Mouse (Mus musculus) hindbrain, embryonic 14.5 days (tissue): ENCODE measurements around the gene Hist1h1t. TPM values are rescaled to one million over a fixed set of nuclear protein-coding genes. Genes with fewer than 3 reads are reported as not detected.
"Not testable (repeated sequence)": the region's sequence is repeated elsewhere in the genome, so short reads cannot be mapped to it uniquely, and the experiment has no call there.

Experiments used
- ATAC-seq: fragments of 200-750 bp; cut with Nextera tagmentation; 2 replicates; pipeline ENCODE4 v1.8.0; 2017; ENCODE audit warnings: moderate number of reproducible peaks, mild to moderate bottlenecking, moderate TSS enrichment, moderate library complexity; ENCODE audit not compliant: low FRiP score
- DNase-seq: peaks from one replicate; pipeline ENCODE4 v3.0.0-alpha.2; 2015; ENCODE audit warnings: low spot score
- H3K27ac ChIP-seq: fragments of 300-500 bp; sonication (generic); 2 replicates; pipeline ENCODE4 v1.5.1; 2014; ENCODE audit warnings: mild to moderate bottlenecking, moderate library complexity
- H3K27me3 ChIP-seq: fragments of 300-500 bp; sonication (generic); 2 replicates; pipeline ENCODE4 v1.6.1; 2014; ENCODE audit warnings: mild to moderate bottlenecking, low read length, mixed read lengths; ENCODE audit not compliant: control insufficient read depth, insufficient read depth
- H3K36me3 ChIP-seq: fragments of 300-500 bp; sonication (generic); replicated peaks from 2 replicates; pipeline ENCODE4 v1.6.1; 2014; ENCODE audit not compliant: control insufficient read depth, insufficient read depth
- H3K4me1 ChIP-seq: fragments of 300-500 bp; sonication (generic); replicated peaks from 2 replicates; pipeline ENCODE4 v1.6.1; 2014; ENCODE audit warnings: antibody characterized with exemption, low read length, mixed read lengths; ENCODE audit not compliant: control insufficient read depth, insufficient read depth
- H3K4me2 ChIP-seq: fragments of 300-500 bp; sonication (generic); replicated peaks from 2 replicates; pipeline ENCODE4 v1.6.1; 2014; ENCODE audit warnings: mild to moderate bottlenecking, moderate library complexity
- H3K4me3 ChIP-seq: fragments of 300-500 bp; sonication (generic); replicated peaks from 2 replicates; pipeline ENCODE4 v1.5.1; 2014; ENCODE audit warnings: mild to moderate bottlenecking, low read length
- H3K9ac ChIP-seq: fragments of 300-500 bp; sonication (generic); 2 replicates; pipeline ENCODE4 v1.6.1; 2014
- H3K9me3 ChIP-seq: fragments of 300-500 bp; sonication (generic); 2 replicates; pipeline ENCODE4 v1.6.1; 2016; ENCODE audit warnings: low read length; ENCODE audit not compliant: control insufficient read depth
- WGBS: fragments of 180-500 bp; shearing (Covaris S2); extraction: QIAGEN DNeasy Blood & Tissue Kit; methylation state at CpG from one replicate; pipeline ENCODE4 v1.1.7; 2014; 5-methylcytosine and 5-hydroxymethylcytosine counted together
- polyA plus RNA-seq: library from polyadenylated mRNA; unstranded; fragments of >200 nt; fragmentation: Nextera tagmentation; extraction: Ambion mirVana; gene quantifications from 2 replicates; pipeline ENCODE4 v1.2.1, GENCODE M21; 2014

Hist1h1t gene
- not detected in 2 replicates for polyA plus RNA-seq

DNA sequence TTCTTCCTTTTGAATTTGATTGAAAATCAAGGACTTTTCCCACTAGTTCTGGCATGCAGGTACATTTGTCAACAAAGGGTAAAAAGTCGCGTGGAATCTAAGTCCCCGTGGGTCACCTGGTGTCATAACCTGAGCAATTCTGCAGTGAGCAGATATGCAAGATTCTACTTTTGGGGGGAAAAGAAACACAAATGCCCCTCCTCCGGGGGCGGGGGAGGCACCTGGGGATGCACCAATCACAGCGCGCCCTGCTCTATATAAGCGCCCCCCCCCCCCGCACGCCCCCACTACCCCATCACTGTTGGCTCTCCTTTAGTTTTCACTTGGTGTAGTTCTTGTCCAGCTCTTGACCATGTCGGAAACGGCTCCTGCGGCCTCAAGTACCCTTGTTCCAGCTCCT is at the start of gene Hist1h1t:
Gene Hist1h1t, plus strand, starts transcription at position 301 of the 400 bp plus-strand sequence.
- no peaks in the 10 kb centered on the region for H3K36me3 ChIP-seq
- no peaks in the 10 kb centered on the region for H3K27me3 ChIP-seq
- no peak within 1 kb of the TSS for H3K4me2 ChIP-seq
- H3K4me1 ChIP-seq, result no peaks in the 10 kb centered on the region; the same call in 1 of the 2 replicates
- no peaks in the 10 kb centered on the region for H3K9me3 ChIP-seq
- no peak within 1 kb of the TSS for H3K4me3 ChIP-seq
- no peak within 1 kb of the TSS for H3K9ac ChIP-seq
- no peak within 1 kb of the TSS for H3K27ac ChIP-seq
- ATAC-seq, result no peak
- 55% methylated on average over 13 of the region's 13 CpGs for WGBS
- no peak for DNase-seq

DNA sequence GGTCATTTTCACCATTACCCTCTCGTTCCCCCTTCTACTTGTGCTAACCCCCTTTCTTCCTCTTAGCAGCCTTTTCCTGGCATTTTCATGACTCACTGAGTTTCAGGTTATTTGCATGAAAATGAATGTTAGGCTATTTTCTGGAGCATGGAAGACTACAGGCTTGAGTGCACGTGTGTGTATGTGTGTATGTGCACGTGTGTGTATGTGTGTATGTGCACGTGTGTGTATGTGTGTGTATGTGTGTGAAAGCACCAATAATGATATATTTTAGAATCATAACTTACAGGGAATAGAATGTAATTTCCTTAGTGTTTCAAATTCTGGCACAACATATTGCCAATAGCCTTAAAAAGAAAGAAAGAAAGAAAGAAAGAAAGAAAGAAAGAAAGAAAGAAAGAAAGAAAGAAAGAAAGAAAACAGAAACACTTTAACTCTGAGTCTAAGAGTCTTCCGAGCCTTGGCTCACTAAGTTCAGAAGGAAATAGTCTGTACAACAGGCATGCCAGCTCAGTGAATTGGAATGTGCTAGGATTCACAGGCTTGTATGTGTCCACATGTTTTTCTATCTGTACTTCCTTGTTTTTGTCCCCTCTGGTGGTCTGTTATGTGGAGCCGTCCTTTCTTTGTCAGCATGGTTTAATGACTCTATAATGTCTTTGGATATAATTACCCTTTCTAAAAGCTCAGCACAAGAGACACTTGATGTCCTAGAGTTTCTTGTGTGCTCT is 35.8 kb upstream of the Hist1h1t start:
- no peak overlapping the region for H3K27ac ChIP-seq
- H3K4me3 ChIP-seq, result no peak overlapping the region
- no peaks in the 10 kb centered on the region for H3K4me1 ChIP-seq
- ATAC-seq (no peak), DNase-seq (no peak)
- no peak overlapping the region for H3K9ac ChIP-seq
- no peaks in the 10 kb centered on the region for H3K9me3 ChIP-seq
- no peaks in the 10 kb centered on the region for H3K27me3 ChIP-seq
- WGBS, result 75% methylated on average over 6 of the region's 6 CpGs
- H3K36me3 ChIP-seq, result no peaks in the 10 kb centered on the region
- no peak overlapping the region for H3K4me2 ChIP-seq

- Histone ChIP-seq H3K27me3 (no peaks in the 10 kb centered on the region), H3K9me3 (no peaks in the 10 kb centered on the region), H3K4me1 (no peaks in the 10 kb centered on the region), H3K4me3 (no peak overlapping the region), H3K4me2 (no peak overlapping the region), H3K36me3 (no peaks in the 10 kb centered on the region), H3K9ac (no peak overlapping the region), H3K27ac (no peak overlapping the region)
- ATAC-seq (no peak), DNase-seq (no peak)
- 70% methylated on average over 3 of the region's 3 CpGs for WGBS
These were observed 33.1 kb upstream of the Hist1h1t start for GRCm38 (mm10) chr13:23662536-23662935.

GRCm38 (mm10) chr13:23681990-23682582 is 13.5 kb upstream of the Hist1h1t start:
- no peak overlapping the region for H3K4me3 ChIP-seq
- no peaks in the 10 kb centered on the region for H3K36me3 ChIP-seq
- ATAC-seq, result no peak
- H3K4me1 ChIP-seq, result peaks cover 18% of the 10 kb centered on the region
- no peaks in the 10 kb centered on the region for H3K9me3 ChIP-seq
- H3K27me3 ChIP-seq, result no peaks in the 10 kb centered on the region
- no peak for DNase-seq
- H3K4me2 ChIP-seq, result no peak overlapping the region
- WGBS, result 87% methylated on average over 6 of the region's 6 CpGs
- no peak overlapping the region for H3K27ac ChIP-seq
- H3K9ac ChIP-seq, result peak overlapping the region; percentile 51; the same call in 1 of the 2 replicates

- ATAC-seq (no peak), DNase-seq (no peak)
- peak overlapping the region; percentile 43 for H3K4me3 ChIP-seq
- no peaks in the 10 kb centered on the region for H3K9me3 ChIP-seq
- H3K9ac ChIP-seq, result peak overlapping the region; percentile 51
- H3K27ac ChIP-seq, result peak overlapping the region; percentile 91; the same call in 1 of the 2 replicates
- no peaks in the 10 kb centered on the region for H3K36me3 ChIP-seq
- WGBS, result 71% methylated on average over 1 of the region's 1 CpGs
- H3K4me1 ChIP-seq, result peaks cover 18% of the 10 kb centered on the region
- H3K4me2 ChIP-seq, result peak overlapping the region; percentile 72
- H3K27me3 ChIP-seq, result no peaks in the 10 kb centered on the region
These were observed 13.0 kb upstream of the Hist1h1t start for GRCm38 (mm10) chr13:23682623-23682946.

- Histone ChIP-seq H3K9ac (peak overlapping the region; percentile 51), H3K4me2 (peak overlapping the region; percentile 72), H3K4me3 (peak overlapping the region; percentile 43), H3K27ac (peak overlapping the region; percentile 91), H3K4me1 (peaks cover 18% of the 10 kb centered on the region)
- DNase-seq, H3K36me3 ChIP-seq, H3K27me3 ChIP-seq, H3K9me3 ChIP-seq: not testable (repeated sequence)
- ATAC-seq, result peak; percentile 63; the same call in 1 of the 2 replicates
- WGBS, result 15% methylated on average over 12 of the region's 30 CpGs
These were observed 12.5 kb upstream of the Hist1h1t start for GRCm38 (mm10) chr13:23682947-23683754.

DNA sequence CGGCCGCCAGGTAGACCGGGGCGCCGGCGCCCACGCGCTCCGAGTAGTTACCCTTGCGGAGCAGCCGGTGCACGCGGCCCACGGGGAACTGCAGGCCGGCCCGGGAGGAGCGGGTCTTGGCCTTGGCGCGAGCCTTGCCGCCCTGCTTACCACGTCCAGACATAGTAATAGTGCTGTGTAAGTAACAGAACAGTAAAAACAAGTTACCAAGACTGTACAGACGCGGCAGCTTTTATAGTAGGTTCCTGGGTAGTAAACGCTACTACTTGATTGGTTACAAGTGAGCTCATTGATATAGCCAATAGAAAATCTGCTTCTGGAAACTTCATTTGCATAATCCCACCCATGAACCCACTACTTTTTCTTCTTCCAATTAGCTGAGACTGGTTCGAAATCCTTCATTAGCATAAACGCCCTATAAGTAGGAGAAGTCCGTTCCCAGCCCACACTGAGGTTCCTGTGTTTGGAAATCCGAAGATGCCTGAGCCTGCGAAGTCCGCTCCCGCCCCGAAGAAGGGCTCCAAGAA is 11.8 kb upstream of the Hist1h1t start, which contains the start of the genes Hist1h2ac and Hist1h2bc:
Gene Hist1h2ac, minus strand, starts transcription at position 194 of the 527 bp plus-strand sequence.
Gene Hist1h2bc, plus strand, starts transcription at position 445 of the 527 bp plus-strand sequence.
- peak; percentile 95 for DNase-seq
- ATAC-seq, result peak; percentile 99
- WGBS, result 1% methylated on average over 30 of the region's 32 CpGs
- H3K9me3 ChIP-seq, result no peaks in the 10 kb centered on the region
- H3K9ac ChIP-seq, result peak within 1 kb of the TSS; percentile 60
- H3K27ac ChIP-seq, result peak within 1 kb of the TSS; percentile 91
- H3K4me3 ChIP-seq, result peak within 1 kb of the TSS; percentile 43
- H3K4me2 ChIP-seq, result peak within 1 kb of the TSS; percentile 72
- peaks cover 18% of the 10 kb centered on the region for H3K4me1 ChIP-seq
- H3K27me3 ChIP-seq, result no peaks in the 10 kb centered on the region
- no peaks in the 10 kb centered on the region for H3K36me3 ChIP-seq

DNA sequence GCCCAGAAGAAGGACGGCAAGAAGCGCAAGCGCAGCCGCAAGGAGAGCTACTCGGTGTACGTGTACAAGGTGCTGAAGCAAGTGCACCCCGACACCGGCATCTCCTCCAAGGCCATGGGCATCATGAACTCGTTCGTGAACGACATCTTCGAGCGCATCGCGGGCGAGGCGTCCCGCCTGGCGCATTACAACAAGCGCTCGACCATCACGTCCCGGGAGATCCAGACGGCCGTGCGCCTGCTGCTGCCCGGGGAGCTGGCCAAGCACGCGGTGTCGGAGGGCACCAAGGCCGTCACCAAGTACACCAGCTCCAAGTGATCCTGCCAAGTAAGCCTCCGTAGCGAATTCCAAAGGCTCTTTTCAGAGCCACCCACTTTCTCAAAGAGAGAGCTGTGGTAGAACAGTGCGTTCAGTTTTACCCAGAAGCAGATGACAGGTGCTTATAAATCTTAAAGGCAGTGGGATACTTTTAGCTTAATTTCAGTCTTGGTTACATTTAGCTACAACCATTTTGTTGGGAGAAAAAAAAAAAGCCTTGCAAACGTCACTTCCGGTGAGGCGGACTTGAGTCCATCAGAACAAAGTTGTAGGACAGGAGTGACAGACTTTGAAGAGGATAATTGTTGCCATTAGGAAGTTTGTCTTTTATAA is 11.2 kb upstream of the Hist1h1t start:
- under 1% methylated on average over 12 of the region's 37 CpGs for WGBS
- peak overlapping the region; percentile 72 for H3K4me2 ChIP-seq

More for the DNA sequence above, 11.2 kb upstream of the Hist1h1t start:
- H3K4me1 ChIP-seq, result peaks cover 18% of the 10 kb centered on the region
- H3K27me3 ChIP-seq, H3K9me3 ChIP-seq, H3K36me3 ChIP-seq: not testable (repeated sequence)
- peak; percentile 1 for ATAC-seq
- peak overlapping the region; percentile 60 for H3K9ac ChIP-seq
- peak overlapping the region; percentile 91 for H3K27ac ChIP-seq
- H3K4me3 ChIP-seq, result peak overlapping the region; percentile 43
- DNase-seq, result peak; percentile 88
